Comparison of ENCODE assay signal across 17 mouse cellular contexts in genomic region chr11:35052856-35053612, GRCm38 (mm10).
DNase-seq lines count a peak whose midpoint lies in the region; ATAC-seq and TF ChIP-seq lines count a peak whose summit lies in the region.
"Had no signal": no experiment of that assay in that cellular context is flagged by ENCODE, and none has a peak within 500 bp of the region (broad histone marks: within the 10 kb centered on the region; RNA-seq: fewer than 3 reads in every experiment).

No protein-coding gene starts in this region.

- H3K9ac ChIP-seq in kidney, postnatal 0 days (ENCODE audit: low read depth, low read length) = no peak overlapping the region
- H3K9ac ChIP-seq in embryonic facial prominence, embryonic 13.5 days = no peak overlapping the region
- H3K9ac ChIP-seq in limb, embryonic 14.5 days (ENCODE audit: low read depth, low read length, severe bottlenecking) = no peak overlapping the region
- H3K9ac ChIP-seq: forebrain, embryonic 15.5 days; liver, embryonic 15.5 days; midbrain, embryonic 13.5 days; neural tube, embryonic 15.5 days had no signal

- no peak overlapping the region for H3K27ac ChIP-seq in kidney, postnatal 0 days
- H3K27ac ChIP-seq in embryonic facial prominence, embryonic 13.5 days = peak overlapping the region; percentile 48
- H3K27ac ChIP-seq in embryonic fibroblast, embryonic 13.5 days (ENCODE audit: insufficient read depth, low read length) = peak overlapping the region; percentile 90
- H3K27ac ChIP-seq in limb, embryonic 14.5 days (replicated peaks; ENCODE audit: low read depth, low read length) = peak overlapping the region; percentile 33
- no peak overlapping the region for H3K27ac ChIP-seq in cerebellum, adult 2 months (ENCODE audit: insufficient read depth, low read length)
- H3K27ac ChIP-seq: forebrain, embryonic 15.5 days; liver, embryonic 15.5 days; midbrain, embryonic 13.5 days; neural tube, embryonic 15.5 days had no signal

- DNase-seq in kidney, postnatal 0 days (ENCODE audit: low spot score) = peak; percentile 25
- DNase-seq in kidney, adult 8-10 months = no peak
- peak; percentile 33 for DNase-seq in limb, embryonic 14.5 days (ENCODE audit: low spot score)
- no peak for DNase-seq in cerebellum, adult 11-12 months
- DNase-seq in cerebellum, adult 2 months = no peak
- DNase-seq: adrenal gland, adult 8-10 months; cerebellum, adult 18-20 months; layer of hippocampus, postnatal 36 days; thymus, postnatal 14 days had no signal

- H3K4me1 ChIP-seq in kidney, postnatal 0 days (replicated peaks; ENCODE audit: insufficient read depth, low read length) = no peaks in the 10 kb centered on the region
- peaks cover 19% of the 10 kb centered on the region for H3K4me1 ChIP-seq in embryonic facial prominence, embryonic 13.5 days
- H3K4me1 ChIP-seq in embryonic fibroblast, embryonic 13.5 days (ENCODE audit: control insufficient read depth, insufficient read depth, low read length) = peaks cover 16% of the 10 kb centered on the region
- peaks cover 23% of the 10 kb centered on the region for H3K4me1 ChIP-seq in limb, embryonic 14.5 days (ENCODE audit: control insufficient read depth, insufficient read depth, low read length)
- H3K4me1 ChIP-seq in cerebellum, adult 2 months (ENCODE audit: control insufficient read depth, insufficient read depth, low read length) = no peaks in the 10 kb centered on the region
- H3K4me1 ChIP-seq: forebrain, embryonic 15.5 days; liver, embryonic 15.5 days; midbrain, embryonic 13.5 days had no signal

- H3K4me3 ChIP-seq in kidney, postnatal 0 days (replicated peaks; ENCODE audit: low read depth, low read length) = no peak overlapping the region
- H3K4me3 ChIP-seq in embryonic facial prominence, embryonic 13.5 days = no peak overlapping the region
- no peak overlapping the region for H3K4me3 ChIP-seq in embryonic fibroblast, embryonic 13.5 days (ENCODE audit: insufficient read depth, low read length)
- no peak overlapping the region for H3K4me3 ChIP-seq in limb, embryonic 14.5 days (replicated peaks; ENCODE audit: low read length)
- H3K4me3 ChIP-seq in cerebellum, adult 2 months (replicated peaks; ENCODE audit: insufficient read depth, low read depth, low read length) = no peak overlapping the region
- H3K4me3 ChIP-seq: erythroblast, embryonic 14.5 days; forebrain, embryonic 15.5 days; liver, embryonic 15.5 days; midbrain, embryonic 13.5 days; neural tube, embryonic 15.5 days had no signal

- TF ChIP-seq POLR2A in embryonic fibroblast, embryonic 13.5 days (IDR thresholded peaks at IDR 0.05; ENCODE audit: low read depth, low read length) = no peak
- no peak for TF ChIP-seq POLR2A in limb, embryonic 14.5 days (IDR thresholded peaks at IDR 0.05; ENCODE audit: borderline replicate concordance, extremely low read depth, insufficient read depth, insufficient read length)
- TF ChIP-seq POLR2A in cerebellum, adult 2 months (IDR thresholded peaks at IDR 0.05; ENCODE audit: borderline replicate concordance, insufficient read depth, low read length) = no peak

- H3K9me3 ChIP-seq in kidney, postnatal 0 days (replicated peaks; ENCODE audit: low read length) = no peaks in the 10 kb centered on the region
- no peaks in the 10 kb centered on the region for H3K9me3 ChIP-seq in embryonic facial prominence, embryonic 13.5 days
- no peaks in the 10 kb centered on the region for H3K9me3 ChIP-seq in limb, embryonic 14.5 days (ENCODE audit: control insufficient read depth, low read length)
- H3K9me3 ChIP-seq: forebrain, embryonic 15.5 days; liver, embryonic 15.5 days; midbrain, embryonic 13.5 days; neural tube, embryonic 15.5 days had no signal

- no peak for ATAC-seq in kidney, postnatal 0 days (replicated peaks; ENCODE audit: low FRiP score, low read depth)
- peak; percentile 37; the same call in 1 of the 2 replicates for ATAC-seq in embryonic facial prominence, embryonic 13.5 days (ENCODE audit: insufficient number of reproducible peaks, insufficient read depth, low FRiP score, low TSS enrichment, low read depth)
- ATAC-seq in limb, embryonic 14.5 days (ENCODE audit: low FRiP score, low read depth) = peak; percentile 67
- ATAC-seq: CD4-positive, CD25-positive, alpha-beta regulatory T cell, adult 4 months; forebrain, embryonic 15.5 days; midbrain, embryonic 13.5 days had no signal

- no peak for TF ChIP-seq CTCF in kidney, postnatal 0 days (IDR thresholded peaks at IDR 0.05; ENCODE audit: low read depth)
- no peak for TF ChIP-seq CTCF in embryonic fibroblast, embryonic 13.5 days (IDR thresholded peaks at IDR 0.05; ENCODE audit: borderline replicate concordance, insufficient read depth, low read length)
- no peak for TF ChIP-seq CTCF in cerebellum, adult 2 months (IDR thresholded peaks at IDR 0.05; ENCODE audit: borderline replicate concordance, insufficient read depth, low read depth, low read length)

- H3K4me2 ChIP-seq in kidney, postnatal 0 days (ENCODE audit: low read length) = no peak overlapping the region
- H3K4me2 ChIP-seq in embryonic facial prominence, embryonic 13.5 days = no peak overlapping the region
- H3K4me2 ChIP-seq in limb, embryonic 14.5 days (replicated peaks; ENCODE audit: low read depth, low read length, severe bottlenecking) = 0 out of 2 replicates have a peak overlapping the region, but pooled peaks have one; percentile 10
- H3K4me2 ChIP-seq: forebrain, embryonic 15.5 days; liver, embryonic 15.5 days; midbrain, embryonic 13.5 days; neural tube, embryonic 15.5 days had no signal

- 68% methylated on average over 4 of the region's 4 CpGs for WGBS in kidney, postnatal 0 days
- 58% methylated on average over 4 of the region's 4 CpGs for WGBS in embryonic facial prominence, embryonic 13.5 days
- 63% methylated on average over 4 of the region's 4 CpGs for WGBS in limb, embryonic 14.5 days
- WGBS in cerebellum, adult 2 months = 94% methylated on average over 4 of the region's 4 CpGs

- no peaks in the 10 kb centered on the region for H3K36me3 ChIP-seq in kidney, postnatal 0 days (ENCODE audit: insufficient read depth, low read length)
- H3K36me3 ChIP-seq in embryonic facial prominence, embryonic 13.5 days = no peaks in the 10 kb centered on the region
- no peaks in the 10 kb centered on the region for H3K36me3 ChIP-seq in limb, embryonic 14.5 days (ENCODE audit: control insufficient read depth, insufficient read depth, low read length)
- H3K36me3 ChIP-seq: forebrain, embryonic 15.5 days; liver, embryonic 15.5 days; midbrain, embryonic 13.5 days; neural tube, embryonic 15.5 days had no signal

- H3K27me3 ChIP-seq in kidney, postnatal 0 days (ENCODE audit: insufficient read depth, low read length) = no peaks in the 10 kb centered on the region
- H3K27me3 ChIP-seq in embryonic facial prominence, embryonic 13.5 days = no peaks in the 10 kb centered on the region
- H3K27me3 ChIP-seq in limb, embryonic 14.5 days (ENCODE audit: control insufficient read depth, insufficient read depth, low read length) = no peaks in the 10 kb centered on the region
- no peaks in the 10 kb centered on the region for H3K27me3 ChIP-seq in cerebellum, adult 2 months (ENCODE audit: control insufficient read depth, insufficient read depth, low read length)
- H3K27me3 ChIP-seq: forebrain, embryonic 15.5 days; liver, embryonic 15.5 days; midbrain, embryonic 13.5 days; neural tube, embryonic 15.5 days had no signal

Comparison
In these comparisons a context has a peak if more than half of its experiments do, and no peak if none do; other contexts are left out.
1. DNase-seq: peak in kidney, postnatal 0 days (single experiment) and limb, embryonic 14.5 days (single experiment); none in kidney, adult 8-10 months (0 of 2), cerebellum, adult 11-12 months (single experiment) and cerebellum, adult 2 months (0 of 2).
2. H3K27ac ChIP-seq: peak in embryonic facial prominence, embryonic 13.5 days (single experiment), embryonic fibroblast, embryonic 13.5 days (single experiment) and limb, embryonic 14.5 days (single experiment); none in kidney, postnatal 0 days (single experiment) and cerebellum, adult 2 months (single experiment).